Mouse (Mus musculus): ENCODE measurements around the gene Sgsh. TPM values are rescaled to one million over a fixed set of nuclear protein-coding genes. Genes with fewer than 3 reads are reported as not detected.

The Sgsh gene
- polyA plus RNA-seq (2012; rRNA removed): 43.1 and 61.5 TPM in 2 replicates

DNA sequence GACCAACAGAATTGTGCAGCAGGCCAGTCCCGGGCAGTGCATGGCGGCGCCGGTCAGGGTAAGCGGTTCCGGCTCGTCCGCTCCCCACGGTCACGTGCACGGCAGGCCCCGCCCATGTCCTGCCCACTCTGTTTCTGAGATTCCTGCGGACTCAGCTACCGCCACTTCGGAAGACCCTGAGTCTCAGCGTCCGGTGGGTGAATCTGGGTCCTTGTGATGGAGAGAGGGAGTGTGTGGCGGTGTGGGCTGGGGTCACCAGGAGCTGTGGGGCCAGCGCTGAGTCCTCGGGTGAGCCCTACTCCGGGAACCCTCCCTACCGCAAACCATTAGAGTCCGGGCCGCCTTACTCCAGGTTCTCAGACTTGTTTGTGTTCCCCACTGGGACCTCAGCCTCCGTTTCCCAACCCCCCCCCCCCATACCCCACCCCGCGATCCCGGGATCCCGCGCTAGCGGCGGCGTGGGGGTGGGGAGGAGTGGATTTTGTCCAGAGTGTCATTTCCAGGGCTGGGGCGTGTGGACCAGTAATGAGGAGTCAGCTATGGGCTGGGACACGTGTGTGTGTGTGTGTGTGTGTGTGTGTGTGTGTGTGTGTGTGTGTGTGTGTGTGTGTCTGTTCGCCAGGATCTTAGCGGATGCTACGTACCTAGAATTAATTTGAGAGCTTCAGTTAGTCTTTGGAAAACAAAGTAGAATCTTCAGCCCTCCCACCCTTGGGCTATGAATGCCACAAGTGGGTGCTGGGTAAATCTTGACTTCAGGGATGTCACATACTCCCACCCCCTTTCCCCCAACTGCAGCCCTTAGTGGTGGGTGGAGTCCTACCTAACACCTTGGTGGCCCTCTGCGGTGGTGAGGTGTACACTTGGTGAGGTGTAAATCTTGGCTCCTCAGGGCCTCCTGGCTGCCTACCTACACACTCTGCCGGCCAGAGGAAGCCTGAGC, at the start of gene Sgsh, which contains the start of gene Slc26a11:
TSS of gene Sgsh (minus strand) at position 94 of the 943 bp plus-strand sequence.
TSS of gene Slc26a11 (plus strand) at position 115 of the 943 bp plus-strand sequence.
- no peak for TF ChIP-seq CTCF (IDR thresholded peaks at IDR 0.05; ENCODE audit: extremely low read depth, insufficient read depth, insufficient read length, insufficient replicate concordance)
- peak; percentile 68; the same call in 1 of the 2 replicates for TF ChIP-seq POLR2A (IDR thresholded peaks at IDR 0.05; ENCODE audit: low read depth, low read length)
- no peaks in the 10 kb centered on the region for H3K27me3 ChIP-seq (ENCODE audit: control insufficient read depth, insufficient read depth, low read length)
- H3K27ac ChIP-seq (ENCODE audit: insufficient read depth, low read length): peak within 1 kb of the TSS; percentile 88
- peak; percentile 27 to 92 for DNase-seq (ENCODE audit: low read depth in 1 of 2, low spot score in 2 of 2)
- H3K36me3 ChIP-seq (ENCODE audit: control insufficient read depth, insufficient read depth, low read length): peaks cover 1% of the 10 kb centered on the region; the same call in 1 of the 2 replicates
- peak within 1 kb of the TSS; percentile 78 for H3K4me3 ChIP-seq (ENCODE audit: extremely low read depth, insufficient read depth, insufficient read length)
- 3% methylated on average over 38 of the region's 40 CpGs for WGBS
- H3K4me1 ChIP-seq (ENCODE audit: control insufficient read depth, insufficient read depth, insufficient read length): peaks cover 26% of the 10 kb centered on the region; the same call in 1 of the 2 replicates

DNA sequence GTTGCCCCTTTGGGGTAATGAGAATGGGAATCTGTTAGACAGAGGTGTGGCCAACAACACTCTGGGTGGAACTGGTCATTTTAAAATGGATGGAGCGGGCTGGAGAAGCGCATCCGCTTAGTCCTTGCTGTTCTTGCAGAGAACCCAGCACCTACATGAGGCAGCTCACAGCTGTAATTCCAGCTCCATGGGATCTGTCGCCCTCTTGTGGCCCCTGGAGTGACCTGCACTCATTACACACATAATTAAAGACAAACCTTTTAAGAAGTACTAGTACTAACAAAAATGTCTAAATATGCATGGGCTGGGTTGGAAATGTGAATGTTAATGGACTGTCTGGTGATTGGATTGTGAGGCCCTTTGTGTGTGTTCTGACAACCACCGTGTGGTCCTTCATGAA, 49.3 kb upstream of the Sgsh start:
- Histone ChIP-seq H3K36me3 (ENCODE audit: control insufficient read depth, insufficient read depth, low read length) (peaks cover 38% of the 10 kb centered on the region), H3K27ac (ENCODE audit: insufficient read depth, low read length) (no peak overlapping the region), H3K4me3 (ENCODE audit: extremely low read depth, insufficient read depth, insufficient read length) (no peak overlapping the region), H3K27me3 (ENCODE audit: control insufficient read depth, insufficient read depth, low read length) (no peaks in the 10 kb centered on the region), H3K4me1 (ENCODE audit: control insufficient read depth, insufficient read depth, insufficient read length) (no peaks in the 10 kb centered on the region)
- peak; percentile 77; the same call in 1 of the 2 replicates for TF ChIP-seq CTCF (IDR thresholded peaks at IDR 0.05; ENCODE audit: extremely low read depth, insufficient read depth, insufficient read length, insufficient replicate concordance)
- no peak for TF ChIP-seq POLR2A (IDR thresholded peaks at IDR 0.05; ENCODE audit: low read depth, low read length)
- DNase-seq (ENCODE audit: low read depth in 1 of 2, low spot score in 2 of 2): peak in 1 of 2 experiments; percentile 37
- 77% methylated on average over 5 of the region's 5 CpGs for WGBS

DNA sequence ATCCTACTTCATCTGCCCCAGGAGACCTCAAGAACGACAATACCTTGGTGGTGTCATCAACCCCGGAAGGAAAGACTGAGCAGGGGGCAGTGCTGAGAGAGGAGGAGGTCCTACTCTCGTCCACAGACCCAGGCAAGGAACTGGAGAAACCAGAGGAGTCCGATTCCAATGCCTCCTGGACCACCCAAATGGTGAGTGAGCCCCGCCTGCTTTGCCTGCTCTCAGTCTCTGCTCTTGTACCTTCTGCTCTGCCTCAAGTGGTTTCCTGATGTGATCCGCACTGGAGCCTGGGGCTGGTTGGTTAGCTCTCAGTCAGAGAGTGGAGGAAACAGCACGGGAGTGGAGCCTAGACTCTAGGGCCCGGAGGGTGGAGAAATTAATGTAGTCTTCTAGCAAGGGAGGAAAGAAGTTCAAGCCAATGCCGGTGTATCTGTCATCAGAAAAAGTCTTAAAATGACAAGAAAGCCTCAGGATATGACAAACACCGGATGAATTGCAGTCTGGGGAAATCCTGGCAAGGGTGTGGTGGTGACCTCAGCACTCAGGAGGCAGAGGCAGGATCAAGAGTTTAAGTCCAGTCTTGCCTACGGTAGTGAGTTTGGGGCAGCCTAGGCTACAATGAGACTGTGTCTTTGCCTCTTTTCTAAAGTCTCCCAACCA, 47.3 kb upstream of the Sgsh start:
- no peaks in the 10 kb centered on the region for H3K27me3 ChIP-seq (ENCODE audit: control insufficient read depth, insufficient read depth, low read length)
- H3K27ac ChIP-seq (ENCODE audit: insufficient read depth, low read length): no peak overlapping the region
- TF ChIP-seq POLR2A (IDR thresholded peaks at IDR 0.05; ENCODE audit: low read depth, low read length) (no peak), CTCF (IDR thresholded peaks at IDR 0.05; ENCODE audit: extremely low read depth, insufficient read depth, insufficient read length, insufficient replicate concordance) (no peak)
- no peak overlapping the region for H3K4me3 ChIP-seq (ENCODE audit: extremely low read depth, insufficient read depth, insufficient read length)
- WGBS: 83% methylated on average over 11 of the region's 11 CpGs
- no peaks in the 10 kb centered on the region for H3K4me1 ChIP-seq (ENCODE audit: control insufficient read depth, insufficient read depth, insufficient read length)
- no peak for DNase-seq (ENCODE audit: low read depth in 1 of 2, low spot score in 2 of 2)
- peaks cover 27% of the 10 kb centered on the region for H3K36me3 ChIP-seq (ENCODE audit: control insufficient read depth, insufficient read depth, low read length)

DNA sequence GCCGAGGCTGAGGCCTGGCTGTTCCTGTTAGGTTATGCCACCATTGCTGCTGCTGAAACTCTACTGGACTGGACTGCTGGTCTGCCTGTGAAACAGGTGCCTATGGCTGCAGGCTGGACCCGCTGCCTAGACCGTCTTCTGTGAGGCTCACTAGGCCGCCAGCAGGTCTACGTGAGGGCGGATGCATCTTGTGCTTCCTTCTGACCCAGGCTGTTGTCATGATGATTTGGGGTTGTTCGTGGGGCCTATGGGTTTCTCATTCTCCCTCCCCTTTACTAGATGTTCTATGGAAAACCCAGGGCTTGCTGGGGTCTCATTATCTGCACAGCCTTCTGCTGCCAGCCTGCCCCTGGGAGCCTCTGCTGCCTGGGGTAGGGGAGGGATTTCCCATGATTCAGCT, 41.1 kb upstream of the Sgsh start:
- H3K4me3 ChIP-seq (ENCODE audit: extremely low read depth, insufficient read depth, insufficient read length): no peak overlapping the region
- no peaks in the 10 kb centered on the region for H3K27me3 ChIP-seq (ENCODE audit: control insufficient read depth, insufficient read depth, low read length)
- no peak for DNase-seq (ENCODE audit: low read depth in 1 of 2, low spot score in 2 of 2)
- 84% methylated on average over 7 of the region's 7 CpGs for WGBS
- TF ChIP-seq POLR2A (IDR thresholded peaks at IDR 0.05; ENCODE audit: low read depth, low read length) (no peak), CTCF (IDR thresholded peaks at IDR 0.05; ENCODE audit: extremely low read depth, insufficient read depth, insufficient read length, insufficient replicate concordance) (no peak)
- H3K27ac ChIP-seq (ENCODE audit: insufficient read depth, low read length): no peak overlapping the region
- H3K4me1 ChIP-seq (ENCODE audit: control insufficient read depth, insufficient read depth, insufficient read length): peaks cover 23% of the 10 kb centered on the region
- 0 out of 2 replicates have a peak, but pooled peaks cover 1% of the 10 kb centered on the region for H3K36me3 ChIP-seq (ENCODE audit: control insufficient read depth, insufficient read depth, low read length)

DNA sequence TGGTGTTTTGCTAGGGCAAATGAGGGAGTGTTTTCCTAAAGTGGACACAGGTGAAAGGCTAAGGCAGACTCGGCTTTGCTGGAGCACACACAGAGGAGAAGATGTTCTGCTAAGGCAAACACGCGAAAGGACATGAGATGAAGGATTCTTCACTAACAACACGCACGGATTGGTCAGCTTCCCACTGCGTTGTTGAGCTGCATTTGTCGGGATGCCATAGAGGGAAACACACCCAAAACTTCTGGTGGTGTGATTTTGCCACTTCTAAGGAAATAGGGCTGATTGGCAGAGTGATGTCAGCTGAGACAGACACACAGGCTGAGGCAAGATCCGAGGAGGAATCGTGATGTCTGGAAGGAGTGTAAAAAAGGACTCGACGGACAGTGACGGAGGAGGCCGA, 40.6 kb upstream of the Sgsh start:
- 84% methylated on average over 13 of the region's 13 CpGs for WGBS
- 0 out of 2 replicates have a peak, but pooled peaks cover 1% of the 10 kb centered on the region for H3K36me3 ChIP-seq (ENCODE audit: control insufficient read depth, insufficient read depth, low read length)
- H3K4me3 ChIP-seq (ENCODE audit: extremely low read depth, insufficient read depth, insufficient read length): no peak overlapping the region
- no peak overlapping the region for H3K27ac ChIP-seq (ENCODE audit: insufficient read depth, low read length)
- DNase-seq (ENCODE audit: low read depth in 1 of 2, low spot score in 2 of 2): no peak
- H3K4me1 ChIP-seq (ENCODE audit: control insufficient read depth, insufficient read depth, insufficient read length): peaks cover 27% of the 10 kb centered on the region
- TF ChIP-seq CTCF (IDR thresholded peaks at IDR 0.05; ENCODE audit: extremely low read depth, insufficient read depth, insufficient read length, insufficient replicate concordance) (no peak), POLR2A (IDR thresholded peaks at IDR 0.05; ENCODE audit: low read depth, low read length) (no peak)
- H3K27me3 ChIP-seq (ENCODE audit: control insufficient read depth, insufficient read depth, low read length): no peaks in the 10 kb centered on the region

DNA sequence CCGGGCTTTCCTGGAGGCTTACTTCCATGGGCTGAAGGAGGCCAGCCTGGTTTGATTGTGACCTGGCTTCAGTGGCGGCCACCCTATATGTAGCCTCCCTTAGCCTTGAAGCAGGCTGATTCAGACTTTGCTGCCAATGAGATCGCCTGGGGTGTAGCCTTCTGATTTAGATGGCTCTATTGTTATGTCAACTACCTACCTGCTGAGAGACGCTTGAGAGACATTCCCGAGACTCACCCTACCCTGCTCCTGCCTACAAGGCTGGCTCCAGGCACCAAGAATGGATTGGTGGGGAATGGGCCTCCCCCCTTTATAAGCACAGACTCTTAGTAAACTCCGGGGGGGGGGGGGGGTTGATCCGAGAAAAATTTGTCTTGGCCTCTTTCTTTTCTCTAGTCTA, 40.1 kb upstream of the Sgsh start:
- H3K36me3 ChIP-seq (ENCODE audit: control insufficient read depth, insufficient read depth, low read length): 0 out of 2 replicates have a peak, but pooled peaks cover under 1% of the 10 kb centered on the region
- 82% methylated on average over 7 of the region's 7 CpGs for WGBS
- H3K4me1 ChIP-seq (ENCODE audit: control insufficient read depth, insufficient read depth, insufficient read length): peaks cover 27% of the 10 kb centered on the region
- no peaks in the 10 kb centered on the region for H3K27me3 ChIP-seq (ENCODE audit: control insufficient read depth, insufficient read depth, low read length)
- H3K27ac ChIP-seq (ENCODE audit: insufficient read depth, low read length): no peak overlapping the region
- DNase-seq (ENCODE audit: low read depth in 1 of 2, low spot score in 2 of 2): no peak
- no peak overlapping the region for H3K4me3 ChIP-seq (ENCODE audit: extremely low read depth, insufficient read depth, insufficient read length)
- no peak for TF ChIP-seq POLR2A (IDR thresholded peaks at IDR 0.05; ENCODE audit: low read depth, low read length)

Measured in spleen, adult 2 months (tissue).